Mouse (Mus musculus) G1E (cell line): Measurements from ENCODE around the gene Pld3.

Source experiments
- CTCF ChIP-seq: IDR thresholded peaks from 2 replicates; pipeline ENCODE4 v1.5.1; 2012; ENCODE audit warnings: low read depth, low read length, inconsistent platforms, mixed read lengths
- GATA2 ChIP-seq: IDR thresholded peaks from 2 replicates; pipeline ENCODE4 v1.6.1; 2012; ENCODE audit warnings: low read depth, low read length, inconsistent platforms, borderline replicate concordance
- TAL1 ChIP-seq: conservative IDR thresholded peaks from 2 replicates; pipeline ENCODE4 v1.6.1; 2012; ENCODE audit warnings: low read depth, low read length, inconsistent platforms, mixed read lengths

DNA sequence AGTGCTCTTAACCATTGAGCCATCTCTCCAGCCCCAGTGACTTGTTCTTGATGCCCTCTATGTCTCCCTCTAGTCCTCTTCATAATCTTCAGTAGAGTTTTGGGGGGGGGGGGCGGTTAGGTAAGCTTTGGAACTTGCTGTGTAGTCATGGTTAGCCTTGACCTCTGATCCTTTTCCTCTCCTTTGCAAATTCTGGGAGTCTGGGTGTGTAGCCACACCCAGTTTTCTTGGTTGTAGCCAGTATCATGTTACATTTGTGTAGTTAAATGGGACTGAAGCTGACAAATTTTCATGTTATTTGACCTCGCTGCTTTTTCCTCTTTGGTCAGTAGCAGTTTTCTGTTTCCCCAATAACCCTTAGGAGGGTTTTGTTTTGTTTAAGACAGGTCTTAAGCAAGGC is 33.8 kb upstream of the Pld3 start:
- TF ChIP-seq CTCF: no peak
- TF ChIP-seq GATA2: no peak
- no peak for TF ChIP-seq TAL1
